Mouse (Mus musculus): ENCODE data around the gene Prmt3. TPM values are rescaled to one million over a fixed set of nuclear protein-coding genes. Genes with fewer than 3 reads are reported as not detected.

Gene Prmt3
- total RNA-seq, 2 experiments from 2014 or later = 28.5 to 33.0 TPM

DNA sequence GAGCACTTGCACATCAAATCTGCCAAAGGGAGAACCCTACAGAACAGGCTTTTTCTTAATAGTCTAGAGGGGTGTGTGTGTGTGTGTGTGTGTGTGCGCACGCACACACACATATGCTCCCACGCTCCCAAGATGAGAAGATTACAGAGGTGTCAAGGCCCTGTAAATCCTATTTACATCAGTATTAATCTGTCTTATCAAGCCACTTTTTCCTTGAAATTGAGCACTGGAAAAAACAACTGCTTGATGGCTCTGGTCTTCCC lies 9.2 kb downstream of the Prmt3 start:
- no peak for DNase-seq (ENCODE audit: low spot score in 2 of 2)

GRCm38 (mm10) chr7:49794304-49794703 lies 16.2 kb downstream of the Prmt3 start:
- no peak for DNase-seq (ENCODE audit: low spot score in 2 of 2)

DNA sequence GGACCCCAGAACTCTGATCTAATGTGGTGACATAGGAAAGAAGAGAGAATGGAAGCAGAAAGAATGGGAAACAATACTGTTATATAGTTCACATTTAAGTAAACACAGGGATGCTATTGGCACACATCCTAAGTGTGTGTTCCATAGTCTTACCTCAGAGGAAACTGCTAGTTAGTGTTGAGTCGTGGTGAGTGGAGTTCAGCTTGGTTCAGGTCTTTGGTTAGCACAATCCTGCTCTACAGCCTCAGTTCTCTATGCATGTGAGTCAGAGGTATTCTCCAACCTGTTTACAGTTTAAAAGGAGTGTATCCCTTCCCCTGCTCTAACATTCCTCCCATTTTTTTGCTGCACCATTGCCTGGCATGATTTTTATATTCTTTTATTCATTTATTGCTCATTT lies 19.0 kb downstream of the Prmt3 start:
- no peak for DNase-seq (ENCODE audit: low spot score in 2 of 2)

GRCm38 (mm10) chr7:49803511-49803910 lies 25.4 kb downstream of the Prmt3 start:
- DNase-seq (ENCODE audit: low spot score in 2 of 2) = no peak

DNA sequence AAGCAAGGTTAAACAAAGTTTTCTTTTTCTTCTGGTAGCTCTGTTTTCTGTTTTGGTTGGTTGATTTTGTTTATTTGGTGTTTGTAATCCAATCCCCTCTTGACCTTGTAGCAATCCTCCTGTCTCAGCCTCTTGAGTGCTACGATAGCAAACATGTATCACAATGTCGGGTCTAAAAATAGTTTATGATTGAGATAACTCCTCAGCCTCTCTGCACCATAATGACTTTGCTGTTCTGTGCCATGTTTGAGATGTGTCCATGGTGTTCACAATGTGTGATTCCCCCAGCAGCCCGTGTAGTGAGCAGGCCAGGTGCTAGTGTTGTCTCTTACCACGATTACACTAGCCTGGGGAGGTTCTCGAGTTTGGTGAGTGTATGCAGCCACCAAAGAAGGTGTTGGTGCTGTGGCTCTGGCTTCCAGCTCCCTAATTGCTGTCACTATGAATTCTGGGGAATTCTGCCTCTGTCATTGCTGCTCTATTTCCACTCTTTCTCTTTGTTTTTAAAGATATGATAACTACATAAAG lies 26.6 kb downstream of the Prmt3 start:
- no peak for DNase-seq (ENCODE audit: low spot score in 2 of 2)

- no peak for DNase-seq (ENCODE audit: low spot score in 2 of 2)
Observed at GRCm38 (mm10) chr7:49805618-49806017, 27.5 kb downstream of the Prmt3 start.

DNA sequence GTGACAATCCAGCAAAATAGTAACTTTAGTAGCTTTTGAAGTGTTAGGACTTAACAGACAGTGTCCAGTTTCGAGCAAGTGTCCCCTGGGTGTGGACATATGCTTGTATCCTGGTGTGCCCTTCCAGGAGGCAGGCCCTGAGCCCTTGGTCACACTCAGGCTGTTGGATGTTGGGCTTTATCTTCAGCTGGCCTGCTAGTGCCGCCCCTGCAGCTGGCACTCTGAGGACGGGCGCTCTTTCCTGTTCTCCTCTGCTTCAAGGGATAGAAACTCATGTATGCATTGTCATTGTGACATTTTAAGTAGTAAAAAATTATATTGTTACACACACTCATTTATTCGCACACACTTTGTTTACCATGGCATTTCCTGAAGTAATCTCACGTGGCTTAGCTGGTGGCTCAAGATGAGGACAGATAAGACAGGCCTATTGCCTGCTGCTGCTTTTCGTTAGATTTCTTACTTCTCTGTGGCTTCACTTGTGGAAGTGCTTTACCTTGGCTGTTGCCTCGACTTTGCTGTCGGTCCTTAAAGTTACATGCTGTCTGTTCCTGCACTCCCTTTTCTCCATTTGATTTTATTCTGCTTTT lies 29.0 kb downstream of the Prmt3 start:
- DNase-seq (ENCODE audit: low spot score in 2 of 2) = no peak

- DNase-seq (ENCODE audit: low spot score in 2 of 2) = no peak
Observed at GRCm38 (mm10) chr7:49807846-49808622, 29.9 kb downstream of the Prmt3 start.

DNA sequence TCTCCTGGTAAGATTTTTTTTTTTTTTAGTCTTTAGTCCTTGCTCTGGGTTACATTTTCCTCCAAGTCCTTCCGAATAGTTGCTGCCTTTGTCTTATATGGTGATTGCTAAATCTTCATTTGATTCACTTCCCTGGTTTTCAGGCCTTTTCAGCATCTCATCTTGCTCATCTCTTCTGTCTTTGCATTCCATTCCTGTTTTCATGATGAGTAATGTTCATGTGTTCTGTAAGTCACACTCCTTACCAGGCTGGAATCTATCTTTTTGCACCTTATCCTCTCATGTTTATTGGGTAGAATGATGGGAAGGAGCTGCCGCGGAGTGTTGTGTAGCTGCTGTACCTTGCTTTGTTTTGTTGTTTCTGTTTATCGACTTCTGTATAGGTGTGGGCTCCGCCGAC lies 31.0 kb downstream of the Prmt3 start:
- no peak for DNase-seq (ENCODE audit: low spot score in 2 of 2)

GRCm38 (mm10) chr7:49809562-49809961 lies 31.4 kb downstream of the Prmt3 start:
- no peak for DNase-seq (ENCODE audit: low spot score in 2 of 2)

DNA sequence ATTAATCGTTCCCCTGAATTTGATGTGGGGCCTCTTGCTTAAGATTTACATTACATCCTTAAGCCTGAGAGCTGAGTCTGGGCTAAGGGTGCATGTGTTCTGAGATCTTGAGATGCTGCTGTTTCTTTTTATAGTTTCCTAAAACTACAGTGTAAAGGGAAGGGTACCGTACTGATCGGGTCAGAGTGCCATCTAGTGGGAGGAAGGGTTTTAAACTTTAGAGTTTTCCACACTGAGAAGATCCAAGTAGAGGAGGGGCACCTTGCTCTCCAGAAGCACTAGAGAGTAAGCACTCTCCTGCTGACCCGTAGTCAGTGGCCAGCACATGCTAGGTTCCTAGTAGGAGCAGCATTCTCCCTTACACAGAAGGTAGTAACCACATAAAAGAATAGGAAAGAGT lies 33.2 kb downstream of the Prmt3 start:
- DNase-seq (ENCODE audit: low spot score in 2 of 2) = peak in 1 of 2 experiments; percentile 31

- no peak for DNase-seq (ENCODE audit: low spot score in 2 of 2)
Observed at GRCm38 (mm10) chr7:49819393-49819792, 41.2 kb downstream of the Prmt3 start.

DNA sequence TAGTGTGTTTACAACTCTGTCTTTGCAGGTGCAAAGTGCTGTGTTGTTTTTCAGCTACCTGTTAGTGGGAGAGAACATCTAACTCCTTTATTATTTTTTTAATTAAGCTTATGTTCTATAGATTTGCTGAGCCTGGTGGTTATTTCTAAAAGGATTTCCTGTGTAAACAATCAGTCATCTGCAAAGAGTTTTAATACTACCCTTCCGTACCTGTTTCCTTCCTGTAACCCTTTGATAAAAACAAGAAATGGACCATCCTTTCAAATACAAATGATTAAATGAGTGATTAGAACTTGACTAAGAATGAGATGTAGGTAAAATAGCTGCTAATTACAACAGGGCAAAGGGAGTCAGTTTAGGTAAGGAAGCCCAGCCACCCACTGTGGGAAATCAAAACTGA lies 43.2 kb downstream of the Prmt3 start:
- DNase-seq (ENCODE audit: low spot score in 2 of 2) = no peak

DNA sequence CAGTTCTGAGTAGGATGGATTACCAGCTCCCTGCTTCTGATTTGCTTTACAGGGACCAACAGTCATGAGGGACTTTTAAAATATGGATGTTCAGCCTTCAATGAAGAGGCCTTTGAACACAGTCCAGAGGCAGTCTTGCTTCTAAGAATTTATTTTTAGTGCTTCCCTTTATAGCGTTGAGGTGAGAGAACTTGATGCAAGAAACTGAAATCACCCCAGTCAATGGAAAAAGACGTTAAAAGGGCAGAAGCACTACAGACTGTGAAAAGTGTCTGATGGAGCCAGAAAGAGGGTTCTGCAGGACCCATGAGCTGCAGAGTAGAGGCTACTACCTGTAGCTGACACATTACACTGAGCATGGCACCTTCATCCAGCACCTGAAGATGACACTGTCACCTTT lies 43.9 kb downstream of the Prmt3 start:
- DNase-seq (ENCODE audit: low spot score in 2 of 2) = no peak

DNA sequence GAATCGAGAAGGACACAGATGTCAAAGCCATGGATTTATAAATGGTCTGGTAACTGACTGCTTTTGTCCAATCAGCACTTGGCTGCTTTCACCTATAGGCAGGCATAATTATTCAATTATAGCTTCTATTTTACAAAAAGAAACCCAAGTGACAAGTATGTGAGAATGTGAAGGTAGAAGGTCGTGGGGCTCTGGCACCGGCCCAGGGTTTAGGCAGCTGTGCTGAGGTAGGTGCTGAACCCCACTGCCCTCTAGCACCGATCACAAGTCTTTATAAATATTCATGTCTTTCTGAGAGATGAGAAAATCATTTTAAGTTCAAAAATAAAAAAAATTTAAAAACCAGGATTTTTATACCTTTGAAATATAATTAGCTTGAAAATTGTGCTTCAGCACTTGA lies 45.4 kb downstream of the Prmt3 start:
- no peak for DNase-seq (ENCODE audit: low spot score in 2 of 2)

GRCm38 (mm10) chr7:49824043-49824442 lies 45.9 kb downstream of the Prmt3 start:
- DNase-seq (ENCODE audit: low spot score in 2 of 2) = no peak

DNA sequence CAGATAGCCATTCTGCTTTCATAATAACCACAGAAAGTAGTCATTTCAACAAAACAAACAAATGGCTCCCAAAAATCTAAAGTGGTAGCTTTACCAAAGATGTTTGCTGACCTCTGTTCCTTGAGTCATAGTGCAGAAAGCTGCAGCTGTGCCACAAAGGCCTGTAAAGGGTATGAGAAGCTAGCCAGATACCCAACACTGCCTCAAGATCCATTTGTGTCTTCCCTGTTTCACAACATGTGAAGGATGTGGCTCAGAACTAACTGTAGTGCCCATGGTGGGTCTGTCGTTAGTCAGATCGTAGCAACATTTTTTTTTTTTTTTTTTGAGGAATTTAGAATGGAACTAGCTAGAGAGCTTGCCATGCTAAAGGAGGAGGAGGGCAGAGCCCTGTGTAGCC lies 46.4 kb downstream of the Prmt3 start:
- no peak for DNase-seq (ENCODE audit: low spot score in 2 of 2)

DNA sequence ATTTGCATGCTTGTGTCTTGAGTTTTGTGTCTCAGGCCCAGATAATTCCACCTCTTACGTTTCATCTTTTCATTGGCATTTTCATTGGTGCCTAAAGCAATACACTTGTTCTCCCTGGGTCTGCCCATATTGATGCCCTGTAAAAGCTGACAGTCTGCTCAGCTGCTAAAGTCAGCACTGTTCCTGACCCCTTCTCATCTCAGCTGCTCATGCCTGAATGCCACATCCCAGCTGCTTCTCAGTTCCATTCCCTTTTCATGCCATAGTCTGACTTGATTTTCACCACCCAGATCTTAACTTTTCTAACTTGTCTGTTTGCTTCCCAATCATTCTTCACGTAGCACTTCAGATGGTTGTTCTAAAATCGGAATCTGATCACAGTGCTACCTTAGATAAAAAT lies 47.3 kb downstream of the Prmt3 start:
- no peak for DNase-seq (ENCODE audit: low spot score in 2 of 2)

DNA sequence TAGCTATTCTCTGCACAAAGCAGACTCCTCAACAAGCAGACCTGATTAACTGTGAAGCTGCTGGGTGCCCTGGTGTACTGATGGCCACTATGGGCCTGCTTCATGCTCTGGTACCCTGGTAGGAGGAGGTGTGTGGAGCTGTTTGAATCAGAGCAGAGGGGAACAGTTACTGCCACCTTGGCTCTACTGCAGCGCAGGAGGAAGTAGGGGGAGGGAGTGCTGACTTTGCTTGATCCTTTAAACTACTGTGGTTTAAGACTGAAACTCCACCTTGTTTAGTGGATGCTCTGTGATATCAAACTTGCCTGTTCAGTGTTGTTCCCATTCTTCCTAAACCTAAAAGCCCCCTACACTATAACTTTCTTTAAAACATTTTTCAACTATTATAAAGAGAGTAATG lies 49.8 kb downstream of the Prmt3 start:
- DNase-seq (ENCODE audit: low spot score in 2 of 2) = no peak

DNA sequence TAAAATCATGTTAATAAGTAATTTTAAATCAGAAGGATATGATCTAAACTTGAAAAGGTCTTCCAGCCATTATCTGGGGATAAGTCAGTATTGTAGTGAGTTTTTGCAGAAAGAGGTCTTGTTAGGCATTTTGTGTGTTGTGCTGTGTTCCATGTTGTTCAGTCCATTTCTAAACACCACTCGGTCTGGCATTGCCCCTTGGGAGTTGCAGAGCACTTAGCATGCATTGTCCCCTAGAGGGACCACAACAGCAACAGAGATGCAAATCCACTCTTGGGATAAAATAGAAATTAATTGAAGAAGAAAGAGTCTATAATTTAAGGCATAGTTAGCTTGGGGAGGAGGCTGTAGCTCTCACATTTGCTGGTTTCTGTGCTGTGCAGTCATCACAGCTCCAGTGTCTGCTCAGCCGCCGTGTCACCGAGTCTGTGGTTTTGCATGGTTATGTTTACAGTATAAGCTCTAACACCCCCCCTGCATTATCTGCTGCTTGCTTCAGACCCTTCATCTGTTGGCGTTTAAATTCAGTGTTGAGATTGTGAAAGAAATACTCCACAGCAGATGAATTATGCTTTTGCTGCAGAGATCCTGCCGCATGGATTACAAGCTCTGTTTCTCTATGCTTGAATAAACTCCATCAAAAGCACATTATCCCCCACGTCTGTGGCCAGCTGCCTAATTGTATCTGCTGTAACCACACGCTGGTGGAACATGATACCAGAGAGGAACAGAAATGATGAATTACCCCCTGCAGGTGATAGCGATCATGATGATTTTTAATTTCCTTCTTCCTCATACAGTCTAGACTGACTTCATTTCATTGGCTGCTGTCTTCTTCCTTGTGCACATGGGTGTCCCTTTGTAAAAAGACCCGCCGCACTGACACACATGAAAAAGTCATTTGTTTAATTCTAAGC lies 64.5 kb downstream of the Prmt3 start:
- DNase-seq (ENCODE audit: low spot score in 2 of 2) = peak; percentile 45 to 61

- no peak for DNase-seq (ENCODE audit: low spot score in 2 of 2)
Observed at GRCm38 (mm10) chr7:49843304-49843933, 65.3 kb downstream of the Prmt3 start.

DNA sequence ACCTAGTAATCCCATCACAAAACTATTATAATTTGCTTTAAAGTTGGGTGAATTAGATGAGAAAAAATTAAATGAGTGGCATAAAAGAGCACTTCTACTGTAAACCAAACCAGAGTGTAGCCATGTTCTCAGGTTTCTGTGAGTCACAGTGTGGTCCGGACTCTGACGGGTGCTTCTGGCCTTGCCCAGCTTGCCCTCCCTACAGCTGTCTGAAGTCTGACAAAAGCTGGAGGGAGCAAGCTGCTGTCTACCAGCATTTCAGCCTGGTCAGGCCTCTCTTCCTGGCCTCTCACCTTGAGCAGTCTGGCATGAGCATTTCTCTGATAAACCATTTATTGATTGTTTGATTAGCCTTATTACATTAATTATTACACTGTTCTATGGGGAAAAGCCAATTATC lies 69.8 kb downstream of the Prmt3 start:
- no peak for DNase-seq (ENCODE audit: low spot score in 2 of 2)

Data from layer of hippocampus, postnatal 14 days (tissue).